Mouse (Mus musculus): Measurements from ENCODE around the gene Vmn2r25.

- TF ChIP-seq CTCF (IDR thresholded peaks at IDR 0.05; ENCODE audit: insufficient read depth, low read depth, low read length) (no peak), POLR2A (IDR thresholded peaks at IDR 0.05; ENCODE audit: insufficient read depth, low read depth, low read length) (no peak)
Measured at GRCm38 (mm10) chr6:123793746-123794145, 59.5 kb downstream of the Vmn2r25 start.

Measured in olfactory bulb, adult 2 months (tissue).